Mouse (Mus musculus) B cell, adult (primary cell): ENCODE measurements around the gene Mtfp1. TPM values are rescaled to one million over a fixed set of nuclear protein-coding genes. Genes with fewer than 3 reads are reported as not detected.

Experiments
- total RNA-seq: library from RNA; stranded (reverse); gene quantifications from 4 replicates; pipeline ENCODE4 v1.2.4, GENCODE M21; 2023; ENCODE audit not compliant: inconsistent age

Gene Mtfp1
- total RNA-seq = 0.38 to 1.8 TPM (median 1.3 TPM) in 4 replicates

GRCm38 (mm10) chr11:4095171-4096053 lies at the start of gene Mtfp1:
Mtfp1 (minus strand) TSS chr11:4095445.

GRCm38 (mm10) chr11:4134986-4135935 lies 40.0 kb upstream of the Mtfp1 start, which contains the start of gene Rnf215:
Rnf215 (plus strand) TSS chr11:4135202.

GRCm38 (mm10) chr11:4122742-4123579 lies 27.7 kb upstream of the Mtfp1 start, which contains the start of gene Sec14l2:
Sec14l2 (minus strand) TSS chr11:4123415.

GRCm38 (mm10) chr11:4064627-4065122 lies 30.6 kb downstream of the Mtfp1 start, which contains the start of gene Sec14l3:
Sec14l3 (plus strand) TSS chr11:4064841.

Other genes starting within 250 kb of the Mtfp1 start
- not detected in 4 replicates for gene Osbp2, start 231.5 kb downstream of the Mtfp1 start, total RNA-seq
- gene 4921536K21Rik, start 200.3 kb downstream of the Mtfp1 start, total RNA-seq = 0.84 to 1.5 TPM (median 0.98 TPM) in 4 replicates
- 21.1 to 25.3 TPM (median 23.7 TPM) in 4 replicates for gene Dusp18, start 200.2 kb downstream of the Mtfp1 start, total RNA-seq
- gene Slc35e4, start 180.8 kb downstream of the Mtfp1 start, total RNA-seq = 7.0 to 8.9 TPM (median 7.8 TPM) in 4 replicates
- 24.6 to 26.8 TPM (median 26.2 TPM) in 4 replicates for gene Tcn2, start 163.3 kb downstream of the Mtfp1 start, total RNA-seq
- gene Pes1, start 131.5 kb downstream of the Mtfp1 start, total RNA-seq = 84.1 to 95.1 TPM (median 92.3 TPM) in 4 replicates
- gene 4930556J24Rik, start 118.7 kb downstream of the Mtfp1 start, total RNA-seq = not detected in 4 replicates
- 0.29 to 0.36 TPM in 2 of 4 replicates, not detected in the others for gene Gal3st1, start 111.8 kb downstream of the Mtfp1 start, total RNA-seq
- gene Sec14l4, start 64.0 kb downstream of the Mtfp1 start, total RNA-seq = not detected in 4 replicates
- gene Sec14l3, start 30.6 kb downstream of the Mtfp1 start, total RNA-seq = not detected in 4 replicates
- gene Sec14l2, start 28.0 kb upstream of the Mtfp1 start, total RNA-seq = 0.81 to 1.3 TPM in 2 of 4 replicates, not detected in the others
- 29.9 to 40.8 TPM (median 34.4 TPM) in 4 replicates for gene Rnf215, start 39.8 kb upstream of the Mtfp1 start, total RNA-seq
- 7.6 to 12.7 TPM (median 9.2 TPM) in 4 replicates for gene Ccdc157, start 64.8 kb upstream of the Mtfp1 start, total RNA-seq
- gene Sf3a1, start 64.9 kb upstream of the Mtfp1 start, total RNA-seq = 55.7 to 69.9 TPM (median 65.6 TPM) in 4 replicates
- gene Tbc1d10a, start 91.3 kb upstream of the Mtfp1 start, total RNA-seq = 44.2 to 53.3 TPM (median 48.1 TPM) in 4 replicates
- 2.5 to 4.3 TPM (median 3.1 TPM) in 4 replicates for gene Castor1, start 122.8 kb upstream of the Mtfp1 start, total RNA-seq
- gene Osm, start 141.0 kb upstream of the Mtfp1 start, total RNA-seq = 2.2 to 4.8 TPM (median 2.9 TPM) in 4 replicates
- not detected in 4 replicates for gene Lif, start 162.1 kb upstream of the Mtfp1 start, total RNA-seq